Mouse (Mus musculus) spleen, embryonic (tissue): Measurements from ENCODE around the gene Spock1.

Source experiments
- CTCF ChIA-PET: fragments of 350-600 bp; sonication (Branson Sonifier 250); formaldehyde crosslinking; loops from one replicate; lab custom pipeline; 2022; lab: Charles Lee

Spock1 gene

DNA sequence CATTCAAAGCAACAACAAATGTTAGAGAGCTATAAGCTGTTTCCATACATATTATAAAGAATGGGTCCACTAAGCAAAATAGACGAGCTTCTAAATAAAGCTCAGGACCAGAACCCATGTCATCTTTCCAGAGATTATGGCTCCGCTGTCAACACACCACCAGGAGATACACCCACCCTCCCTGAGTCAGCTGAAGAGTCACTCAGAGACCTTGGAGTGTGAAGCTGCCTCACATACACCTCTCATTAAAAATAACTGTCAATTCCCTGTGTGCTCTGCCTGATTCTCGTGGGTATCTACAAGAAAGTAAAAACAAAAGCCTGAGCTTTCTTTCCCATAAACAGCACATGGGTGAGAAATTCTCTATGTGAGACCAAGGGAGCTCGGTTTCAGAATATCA lies 43.1 kb downstream of the Spock1 start:
- CTCF ChIA-PET, result no interaction called here

DNA sequence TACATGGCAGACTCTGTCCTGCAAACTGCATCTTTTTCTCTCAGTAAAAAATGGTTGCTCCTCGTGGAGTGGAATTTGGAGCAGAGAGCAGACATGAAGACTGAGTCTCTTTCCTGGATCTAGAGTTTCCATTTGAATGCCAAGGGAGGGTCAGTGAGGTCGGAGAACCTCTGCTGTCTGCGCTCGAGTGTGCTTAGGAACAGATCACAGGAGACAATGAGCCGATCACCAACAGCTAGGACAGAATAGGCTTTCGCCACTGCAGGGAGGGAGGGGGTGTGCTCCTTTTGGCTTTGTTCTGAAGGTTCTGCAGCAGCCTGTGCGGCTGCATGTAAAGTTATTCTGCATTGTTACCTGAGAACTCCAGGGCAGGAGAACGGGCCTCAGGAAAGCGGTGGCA lies 49.6 kb downstream of the Spock1 start:
- CTCF ChIA-PET, result no interaction called here

GRCm38 (mm10) chr13:57857016-57857415 lies 51.1 kb downstream of the Spock1 start:
- CTCF ChIA-PET, result no interaction called here

DNA sequence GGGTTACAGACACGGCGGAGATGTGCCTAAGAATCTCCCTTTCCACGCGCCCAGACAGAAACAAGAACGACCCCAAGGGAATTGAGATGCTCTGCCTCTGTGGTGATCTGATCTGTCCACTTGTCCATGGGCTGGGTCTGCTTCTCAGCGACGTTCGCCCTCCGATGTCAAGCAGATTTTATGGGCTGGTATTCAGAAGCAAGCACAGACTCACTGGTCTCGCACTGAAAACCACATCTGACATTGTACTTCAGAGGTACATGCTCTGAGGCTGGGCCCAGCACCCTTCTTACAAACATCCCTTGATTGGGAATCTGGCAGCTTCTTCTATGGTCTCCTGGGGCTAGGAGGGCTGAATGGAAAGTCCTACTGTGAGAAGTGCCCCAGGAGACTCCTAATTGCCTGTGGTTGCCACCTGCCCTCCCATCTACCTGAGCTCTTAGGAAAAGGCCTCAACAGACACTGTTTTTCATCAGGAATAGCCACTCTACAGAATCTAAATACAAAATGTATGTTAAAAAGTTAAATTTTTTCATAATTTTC lies 51.8 kb downstream of the Spock1 start:
- CTCF ChIA-PET, result no interaction called here

- CTCF ChIA-PET, result no interaction called here
Measured at GRCm38 (mm10) chr13:57855766-57856165, 52.4 kb downstream of the Spock1 start.

- CTCF ChIA-PET, result no interaction called here
Measured at GRCm38 (mm10) chr13:57854416-57854815, 53.7 kb downstream of the Spock1 start.

- CTCF ChIA-PET, result no interaction called here
Measured at GRCm38 (mm10) chr13:57853621-57854020, 54.5 kb downstream of the Spock1 start.

DNA sequence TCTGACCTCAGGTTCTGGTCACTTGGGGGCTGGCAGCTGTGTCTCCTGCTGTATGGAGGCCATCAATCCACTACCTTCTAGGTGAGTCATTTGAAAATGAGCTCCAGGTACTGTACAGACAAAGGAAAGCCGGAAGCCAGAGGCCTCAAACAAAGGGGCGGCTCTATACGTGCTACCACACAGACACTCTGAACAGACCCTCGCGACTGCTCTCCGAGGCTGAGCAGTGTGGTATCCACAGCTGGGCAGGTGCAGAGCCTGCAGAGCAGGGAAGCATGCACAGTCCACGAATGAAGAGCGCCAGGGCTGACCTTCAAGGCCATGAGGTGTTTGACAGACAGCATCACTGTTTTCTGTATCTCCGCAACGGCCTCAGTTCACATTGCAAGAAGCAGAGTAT lies 55.0 kb downstream of the Spock1 start:
- CTCF ChIA-PET, result no interaction called here

GRCm38 (mm10) chr13:57848931-57849330 lies 59.2 kb downstream of the Spock1 start:
- CTCF ChIA-PET, result no interaction called here

GRCm38 (mm10) chr13:57847101-57847500 lies 61.0 kb downstream of the Spock1 start:
- CTCF ChIA-PET, result no interaction called here

DNA sequence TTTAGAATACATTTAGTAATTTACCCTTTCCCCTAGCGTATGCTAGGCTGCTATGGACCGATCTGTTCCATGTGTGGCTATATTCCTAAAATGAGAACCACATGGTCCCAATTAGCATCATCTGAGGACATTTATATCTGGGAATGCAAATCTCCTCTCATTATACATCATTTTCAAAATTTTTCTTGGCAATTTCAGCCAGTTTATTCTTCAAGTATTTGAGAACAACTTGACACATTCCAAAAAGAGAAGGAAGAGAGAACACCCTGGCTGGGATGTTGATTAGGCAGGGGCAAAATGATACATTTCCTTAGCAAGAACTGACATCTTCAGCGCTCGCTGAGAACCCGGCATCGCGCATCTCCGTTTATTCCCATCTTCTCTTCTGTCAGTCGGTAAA lies 61.7 kb downstream of the Spock1 start:
- CTCF ChIA-PET, result no interaction called here

GRCm38 (mm10) chr13:57841141-57841848 lies 66.8 kb downstream of the Spock1 start:
- CTCF ChIA-PET, result no interaction called here

GRCm38 (mm10) chr13:57837691-57838437 lies 70.3 kb downstream of the Spock1 start:
- CTCF ChIA-PET, result no interaction called here

DNA sequence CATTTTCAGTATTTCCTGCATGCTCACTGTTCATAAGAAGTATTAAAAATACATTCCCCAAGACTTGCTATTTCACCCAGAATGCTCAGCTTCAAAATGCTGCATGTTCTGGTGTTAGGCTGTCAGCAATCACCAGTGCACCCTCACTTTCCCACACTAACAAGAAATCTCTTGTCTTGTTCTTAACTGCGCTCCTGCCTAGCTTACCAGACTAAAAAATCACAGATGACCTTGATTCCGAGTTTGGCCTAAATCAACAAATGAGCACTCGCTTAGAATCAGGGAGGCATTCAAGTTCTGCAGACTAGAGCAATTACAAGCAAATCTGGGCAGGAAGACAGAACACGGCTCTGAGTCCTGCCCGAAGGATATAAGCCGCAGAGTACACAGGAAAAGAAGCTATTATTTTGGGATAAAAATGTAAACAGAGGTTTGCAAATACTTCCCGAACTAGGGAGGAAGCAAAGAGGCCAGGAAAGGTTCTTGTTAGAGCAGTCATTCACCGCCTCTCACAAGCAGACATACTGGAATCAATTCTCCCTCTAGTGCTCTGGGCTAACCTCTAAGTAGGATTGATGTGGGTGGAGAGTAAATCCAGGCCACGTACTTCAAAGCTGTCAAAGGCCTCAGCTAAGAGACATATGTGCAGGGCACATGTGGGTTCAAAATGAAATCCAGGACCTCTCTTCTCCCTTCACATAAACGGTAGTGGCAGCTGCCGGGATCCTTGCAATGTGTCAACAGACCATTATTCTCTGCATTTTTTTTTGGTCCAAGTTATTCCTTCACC lies 76.6 kb downstream of the Spock1 start:
- CTCF ChIA-PET, result no interaction called here

- CTCF ChIA-PET, result no interaction called here
Measured at GRCm38 (mm10) chr13:57830896-57831295, 77.2 kb downstream of the Spock1 start.

DNA sequence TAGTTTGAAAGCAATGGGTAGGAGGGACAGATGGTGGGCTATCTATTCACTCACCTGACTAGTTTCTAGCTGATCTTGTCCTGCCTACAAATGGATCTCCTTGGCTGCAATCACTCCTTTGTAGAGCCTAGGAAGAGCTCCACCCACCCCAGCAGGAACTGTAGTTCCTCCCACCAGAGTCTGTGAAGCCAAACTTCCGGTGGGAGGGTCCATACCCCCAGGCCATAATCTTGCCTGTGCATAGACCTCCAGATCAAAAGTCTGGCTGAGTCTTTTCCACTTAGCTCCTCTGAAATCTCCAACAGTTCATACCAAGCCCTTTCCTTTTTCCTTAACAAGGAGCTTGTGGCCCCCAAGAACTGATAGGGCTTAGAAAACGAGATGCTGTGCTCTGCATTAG lies 78.0 kb downstream of the Spock1 start:
- CTCF ChIA-PET, result no interaction called here

GRCm38 (mm10) chr13:57816276-57816675 lies 91.9 kb downstream of the Spock1 start:
- CTCF ChIA-PET, result no interaction called here

GRCm38 (mm10) chr13:57812643-57813042 lies 95.5 kb downstream of the Spock1 start:
- CTCF ChIA-PET, result no interaction called here

DNA sequence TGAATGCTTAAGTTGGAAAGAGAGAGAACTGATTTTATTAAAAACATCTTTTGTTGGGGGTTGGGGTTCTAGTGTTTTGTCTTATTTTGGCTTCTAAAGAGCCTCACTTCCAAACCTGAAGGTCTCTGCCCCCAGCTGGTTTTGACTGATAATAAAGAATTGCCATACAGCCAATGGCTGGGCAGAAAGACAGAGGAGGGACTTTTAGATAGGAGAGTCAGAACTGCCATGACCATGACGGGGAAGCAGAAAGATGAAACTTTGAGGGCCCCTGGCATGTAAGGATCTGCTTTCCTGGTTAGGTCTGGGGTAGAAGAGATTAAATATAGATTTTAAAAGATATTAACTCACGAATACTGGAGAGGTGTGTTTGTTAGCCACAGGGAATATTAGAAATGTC lies 96.9 kb downstream of the Spock1 start:
- CTCF ChIA-PET, result no interaction called here

DNA sequence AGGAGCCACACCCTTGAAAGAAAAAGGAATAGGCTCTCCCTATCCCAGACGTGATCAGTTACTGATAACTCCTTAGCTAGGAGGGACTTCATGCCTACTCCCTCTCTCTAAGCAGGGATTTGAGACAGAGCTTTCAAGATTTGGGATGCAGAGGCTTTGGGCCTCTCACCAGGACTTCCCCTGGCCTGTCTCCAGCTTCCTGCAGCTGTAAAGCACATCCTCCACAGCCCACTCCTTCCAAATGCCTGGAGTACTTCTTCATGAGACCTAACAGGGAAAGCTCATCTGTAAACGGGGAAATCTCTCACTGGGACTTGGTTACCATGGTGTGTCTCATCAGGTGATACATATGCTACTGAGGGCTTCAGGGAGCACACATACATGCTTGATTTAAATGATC lies 97.3 kb downstream of the Spock1 start:
- CTCF ChIA-PET, result no interaction called here

- CTCF ChIA-PET, result no interaction called here
Measured at GRCm38 (mm10) chr13:57810083-57810482, 98.0 kb downstream of the Spock1 start.

DNA sequence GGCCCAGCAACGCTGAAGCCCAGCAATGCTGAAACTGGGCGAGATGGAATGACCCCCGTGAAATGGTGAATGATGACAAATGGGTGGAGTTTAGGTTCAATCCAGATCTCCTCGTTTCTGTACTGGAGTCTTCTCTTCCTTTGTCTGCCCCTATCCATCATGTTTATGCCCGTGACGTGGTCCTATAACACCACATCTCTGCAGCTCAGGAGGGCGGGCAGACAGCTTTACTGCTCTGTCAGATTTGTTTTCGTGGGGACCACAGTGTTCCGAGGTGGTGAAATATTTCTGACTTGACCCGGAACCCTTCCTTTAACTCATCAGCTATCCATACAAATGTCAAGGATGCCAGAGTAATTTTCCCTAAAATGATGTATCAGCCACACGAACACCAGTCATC lies 98.5 kb downstream of the Spock1 start:
- CTCF ChIA-PET, result no interaction called here
